Mouse (Mus musculus): ENCODE results near the gene Trabd2b. TPM values are rescaled to one million over a fixed set of nuclear protein-coding genes. Genes with fewer than 3 reads are reported as not detected.

Gene Trabd2b
- total and polyA plus RNA-seq, 3 experiments = not detected

DNA sequence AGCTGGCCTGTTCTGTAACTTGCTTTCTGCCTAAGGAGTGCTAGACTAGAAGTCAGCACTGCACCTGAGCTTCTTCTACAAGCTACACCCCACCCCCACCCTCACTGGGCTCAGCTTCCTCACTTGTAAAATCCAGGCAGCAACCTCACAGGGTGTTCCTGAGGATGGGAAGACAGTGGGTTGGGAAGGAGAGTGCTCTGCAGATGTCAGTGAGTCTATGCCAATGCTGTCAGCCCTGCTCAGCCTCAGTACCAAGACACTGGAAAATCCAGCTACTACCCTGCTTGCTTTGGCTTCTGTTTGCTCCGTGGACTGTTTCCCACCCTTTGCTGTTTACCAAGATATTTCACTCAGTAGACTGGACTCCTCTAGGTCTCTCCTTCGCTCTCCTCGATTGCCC, 36.1 kb downstream of the Trabd2b start:
- no peak overlapping the region for H3K27ac ChIP-seq (ENCODE audit: control insufficient read depth, low read depth, low read length)
- no peaks in the 10 kb centered on the region for H3K4me1 ChIP-seq (ENCODE audit: control insufficient read depth in 1 of 2, insufficient read depth in 2 of 2, low read length in 2 of 2)
- no peaks in the 10 kb centered on the region for H3K9me3 ChIP-seq (replicated peaks; ENCODE audit: insufficient read depth, low read length)
- no peaks in the 10 kb centered on the region for H3K36me3 ChIP-seq (ENCODE audit: control insufficient read depth in 1 of 2, insufficient read depth in 2 of 2, low read length in 2 of 2)
- no peaks in the 10 kb centered on the region for H3K79me2 ChIP-seq (ENCODE audit: control insufficient read depth, insufficient read depth, low read length, poor library complexity)
- H3K4me3 ChIP-seq (ENCODE audit: control insufficient read depth in 1 of 2, insufficient read depth in 1 of 2, low read depth in 2 of 2, low read length in 2 of 2) = no peak overlapping the region
- TF ChIP-seq RAD21 (IDR thresholded peaks at IDR 0.05; ENCODE audit: low read depth, low read length) (no peak), E2F4 (IDR thresholded peaks at IDR 0.05; ENCODE audit: borderline replicate concordance, low read depth, low read length) (no peak), POLR2AphosphoS2 (IDR thresholded peaks at IDR 0.05; ENCODE audit: low read length) (no peak), MYC (IDR thresholded peaks at IDR 0.05; ENCODE audit: low read depth, low read length) (no peak), GATA1 (IDR thresholded peaks at IDR 0.05; ENCODE audit: low read depth, low read length) (no peak)
- H3K9ac ChIP-seq (ENCODE audit: control insufficient read depth, low read depth, low read length, poor library complexity, severe bottlenecking) = no peak overlapping the region
- no peaks in the 10 kb centered on the region for H3K27me3 ChIP-seq (ENCODE audit: control insufficient read depth in 1 of 2, insufficient read depth in 2 of 2, low read length in 2 of 2)
- no peak for DNase-seq (ENCODE audit: low read depth, low spot score)

DNA sequence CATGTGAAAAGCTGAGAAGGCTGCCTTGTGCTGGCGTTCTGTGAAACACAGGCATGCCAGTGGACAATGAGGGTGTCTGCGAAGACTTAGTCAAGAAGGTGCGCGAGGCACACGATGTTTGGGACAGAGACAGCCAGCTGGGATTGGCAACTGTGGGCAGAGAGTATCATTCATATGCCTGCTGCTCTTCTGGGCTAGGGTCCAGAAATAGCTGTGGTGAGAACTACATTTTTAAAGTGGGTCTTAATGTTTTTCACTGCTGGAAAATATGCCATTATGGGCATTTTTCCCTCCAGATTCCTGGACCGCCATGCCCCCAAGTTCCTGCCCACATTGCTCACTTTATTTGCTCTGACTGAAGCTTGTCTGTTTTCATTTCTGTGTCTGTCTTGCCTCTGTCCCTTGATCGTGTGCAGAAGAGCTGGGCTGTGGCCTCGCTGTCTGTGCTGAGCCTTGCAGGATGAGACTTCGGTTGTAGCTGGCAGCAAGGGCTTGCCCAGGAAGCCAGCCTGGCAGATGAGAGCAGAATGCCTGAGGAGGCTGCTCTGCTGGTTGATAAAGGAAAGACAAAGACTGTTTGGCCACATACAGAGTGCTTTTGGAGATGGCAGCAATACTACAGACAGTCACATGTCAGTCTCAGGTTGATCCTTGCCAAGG, 42.0 kb downstream of the Trabd2b start:
- TF ChIP-seq ZNF384 (IDR thresholded peaks at IDR 0.05; ENCODE audit: low read depth, low read length) (no peak), GATA1 (IDR thresholded peaks at IDR 0.05; ENCODE audit: low read depth, low read length) (no peak)
- H3K9me3 ChIP-seq (replicated peaks; ENCODE audit: insufficient read depth, low read length) = no peaks in the 10 kb centered on the region
- H3K27ac ChIP-seq (ENCODE audit: control insufficient read depth, low read depth, low read length) = no peak overlapping the region
- H3K9ac ChIP-seq (ENCODE audit: control insufficient read depth, low read depth, low read length, poor library complexity, severe bottlenecking) = no peak overlapping the region
- H3K36me3 ChIP-seq (ENCODE audit: control insufficient read depth in 1 of 2, insufficient read depth in 2 of 2, low read length in 2 of 2) = no peaks in the 10 kb centered on the region
- no peaks in the 10 kb centered on the region for H3K4me1 ChIP-seq (ENCODE audit: control insufficient read depth in 1 of 2, insufficient read depth in 2 of 2, low read length in 2 of 2)
- no peaks in the 10 kb centered on the region for H3K79me2 ChIP-seq (ENCODE audit: control insufficient read depth, insufficient read depth, low read length, poor library complexity)
- no peak for DNase-seq (ENCODE audit: low read depth, low spot score)
- H3K4me3 ChIP-seq (ENCODE audit: control insufficient read depth in 1 of 2, insufficient read depth in 1 of 2, low read depth in 2 of 2, low read length in 2 of 2) = no peak overlapping the region
- no peaks in the 10 kb centered on the region for H3K27me3 ChIP-seq (ENCODE audit: control insufficient read depth in 1 of 2, insufficient read depth in 2 of 2, low read length in 2 of 2)

DNA sequence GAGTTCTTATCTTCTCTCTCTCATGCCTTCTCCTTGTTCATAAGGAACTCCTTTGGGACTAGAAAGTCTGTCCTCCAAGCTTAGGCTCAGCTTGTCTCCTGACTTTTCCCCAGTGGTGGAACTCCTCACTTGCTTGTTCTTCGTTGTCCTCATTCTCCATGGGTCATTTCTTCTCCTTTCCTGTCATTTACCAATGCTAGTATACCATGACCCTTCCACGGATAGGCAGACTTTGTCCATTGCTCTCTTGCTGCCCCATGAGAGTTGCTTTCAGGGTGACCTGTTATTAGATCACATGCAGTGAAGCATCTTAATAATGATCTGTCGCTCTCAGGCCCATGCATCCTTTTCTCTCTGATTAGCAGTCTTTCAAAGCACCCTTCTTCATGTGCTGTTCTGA, 46.6 kb downstream of the Trabd2b start:
- Histone ChIP-seq H3K9me3 (replicated peaks; ENCODE audit: insufficient read depth, low read length) (no peaks in the 10 kb centered on the region), H3K4me3 (ENCODE audit: control insufficient read depth in 1 of 2, insufficient read depth in 1 of 2, low read depth in 2 of 2, low read length in 2 of 2) (no peak overlapping the region), H3K36me3 (ENCODE audit: control insufficient read depth in 1 of 2, insufficient read depth in 2 of 2, low read length in 2 of 2) (no peaks in the 10 kb centered on the region), H3K79me2 (ENCODE audit: control insufficient read depth, insufficient read depth, low read length, poor library complexity) (no peaks in the 10 kb centered on the region), H3K27me3 (ENCODE audit: control insufficient read depth in 1 of 2, insufficient read depth in 2 of 2, low read length in 2 of 2) (no peaks in the 10 kb centered on the region), H3K27ac (ENCODE audit: control insufficient read depth, low read depth, low read length) (no peak overlapping the region), H3K9ac (ENCODE audit: control insufficient read depth, low read depth, low read length, poor library complexity, severe bottlenecking) (no peak overlapping the region), H3K4me1 (ENCODE audit: control insufficient read depth in 1 of 2, insufficient read depth in 2 of 2, low read length in 2 of 2) (no peaks in the 10 kb centered on the region)
- no peak for TF ChIP-seq MEF2A (IDR thresholded peaks at IDR 0.05; ENCODE audit: extremely low read depth, insufficient replicate concordance, low read depth, low read length, poor library complexity, severe bottlenecking)
- no peak for TF ChIP-seq UBTF (IDR thresholded peaks at IDR 0.05; ENCODE audit: borderline replicate concordance, insufficient read depth, low read depth, low read length)
- no peak for TF ChIP-seq HCFC1 (IDR thresholded peaks at IDR 0.05; ENCODE audit: low read depth, low read length)
- no peak for TF ChIP-seq MAFK (IDR thresholded peaks at IDR 0.05; ENCODE audit: borderline replicate concordance, low read depth, low read length)
- no peak for DNase-seq (ENCODE audit: low read depth, low spot score)
